Mouse (Mus musculus) splenic B cell, adult 2 months (primary cell): ENCODE data around the gene Kcnk10.

Experiments used
- DNase-seq: peaks from one replicate; pipeline ENCODE4 v3.0.0-alpha.2; 2011; ENCODE audit warnings: low read depth, low spot score
- H3K27me3 ChIP-seq: 2 replicates; pipeline ENCODE4 v1.6.1; 2012; ENCODE audit warnings: mild to moderate bottlenecking, low read length, moderate library complexity, mixed read lengths; ENCODE audit not compliant: control insufficient read depth, poor library complexity, insufficient read depth, severe bottlenecking
- H3K36me3 ChIP-seq: 2 replicates; pipeline ENCODE4 v1.6.1; 2012; ENCODE audit warnings: mild to moderate bottlenecking, low read length, moderate library complexity, mixed read lengths; ENCODE audit not compliant: control insufficient read depth, poor library complexity, insufficient read depth, severe bottlenecking

Kcnk10 gene

DNA sequence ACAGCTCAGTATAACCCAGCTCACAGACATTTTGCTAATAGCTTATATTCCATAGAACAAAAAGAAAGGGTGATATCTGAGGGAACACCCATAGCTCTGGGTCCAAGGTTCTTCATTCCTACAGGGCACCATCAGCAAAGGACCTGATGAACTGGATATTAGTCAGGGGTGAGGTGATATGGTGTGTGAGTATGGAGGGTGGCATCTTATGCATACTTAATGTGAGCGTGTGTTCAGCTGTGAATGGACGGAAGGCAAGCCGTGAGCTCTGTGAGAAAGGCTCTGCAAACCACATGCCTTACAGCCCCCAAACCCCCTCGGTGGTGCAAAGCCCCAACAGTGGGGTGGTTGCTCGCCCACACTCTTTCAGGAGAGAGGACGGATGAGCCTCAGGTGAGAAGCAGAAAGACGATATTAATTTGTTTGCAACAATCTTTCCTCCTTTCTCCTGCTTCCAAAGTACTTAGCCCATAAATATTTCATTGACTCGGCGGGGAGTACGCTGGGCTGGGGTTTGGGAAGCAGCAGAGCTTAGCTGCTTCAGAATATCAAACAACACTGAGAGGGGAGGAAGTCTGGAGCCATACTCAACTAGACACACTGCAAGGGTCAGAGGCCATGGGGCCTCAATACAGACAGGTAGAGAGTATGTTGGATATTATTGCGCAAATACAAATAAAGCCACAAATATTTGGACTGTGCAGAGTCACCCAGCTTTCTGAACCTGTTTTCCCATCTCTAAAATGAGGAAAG is 76.4 kb downstream of the Kcnk10 start:
- Histone ChIP-seq H3K27me3 (no peaks in the 10 kb centered on the region), H3K36me3 (no peaks in the 10 kb centered on the region)
- no peak for DNase-seq

DNA sequence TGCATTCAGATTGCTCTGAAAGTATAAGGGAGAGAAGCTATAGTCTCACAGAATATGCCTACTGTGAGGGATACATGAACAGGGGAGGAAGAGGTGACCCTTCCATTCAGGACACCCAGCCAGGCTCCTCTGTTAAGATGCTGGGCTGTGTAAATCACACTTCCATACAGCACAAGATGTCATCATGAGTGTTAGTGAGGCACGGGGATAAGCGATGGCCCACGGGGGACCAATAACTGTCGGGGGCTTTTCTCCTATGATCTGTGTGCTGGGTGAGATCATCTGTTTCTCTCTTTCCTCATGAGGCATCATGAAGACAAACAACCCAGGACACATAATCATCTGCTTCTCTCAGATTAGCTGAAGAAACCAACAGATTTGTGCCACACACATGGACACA is 77.1 kb downstream of the Kcnk10 start:
- H3K27me3 ChIP-seq = no peaks in the 10 kb centered on the region
- no peak for DNase-seq
- H3K36me3 ChIP-seq = no peaks in the 10 kb centered on the region

DNA sequence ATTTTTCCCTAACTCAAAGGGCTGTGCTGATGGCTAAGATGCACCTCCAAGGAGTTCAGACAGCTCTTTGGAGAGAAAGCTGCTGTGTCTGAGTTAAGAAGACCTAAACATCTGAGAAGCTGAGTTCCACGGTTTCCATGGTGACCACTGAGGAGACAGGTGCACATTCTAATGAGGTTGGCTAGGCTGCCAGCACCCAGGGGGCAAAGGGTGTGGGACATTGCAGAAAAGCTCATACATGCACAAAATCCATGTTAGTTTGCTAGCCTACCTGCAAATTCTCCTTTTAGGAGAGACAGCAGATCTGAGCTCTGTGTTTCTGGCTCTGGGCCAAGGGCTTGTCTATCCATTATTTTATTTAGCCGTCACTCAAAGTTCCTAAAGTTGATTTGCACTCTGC is 96.7 kb downstream of the Kcnk10 start:
- H3K27me3 ChIP-seq = no peaks in the 10 kb centered on the region
- DNase-seq = no peak
- H3K36me3 ChIP-seq = no peaks in the 10 kb centered on the region

DNA sequence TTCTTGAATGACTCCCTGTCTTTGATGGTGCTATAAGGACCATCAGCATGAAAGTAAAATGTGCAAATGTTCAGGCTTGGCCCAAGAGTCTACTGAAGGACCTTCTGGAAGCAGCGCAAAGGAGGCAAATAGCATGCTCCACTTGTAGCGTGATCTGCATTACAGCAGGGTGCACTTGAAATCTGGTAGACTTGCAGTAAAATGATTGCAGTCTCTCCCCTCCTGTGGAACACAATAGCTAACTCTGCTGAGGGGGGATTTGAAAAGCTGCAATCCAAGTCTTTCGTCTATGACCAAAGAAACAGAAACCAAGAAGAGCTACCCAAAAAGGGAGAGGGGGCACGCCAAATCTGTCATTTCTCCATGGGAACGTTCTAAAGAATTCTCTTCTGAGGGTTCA is 97.1 kb downstream of the Kcnk10 start:
- Histone ChIP-seq H3K36me3 (no peaks in the 10 kb centered on the region), H3K27me3 (no peaks in the 10 kb centered on the region)
- DNase-seq = no peak

DNA sequence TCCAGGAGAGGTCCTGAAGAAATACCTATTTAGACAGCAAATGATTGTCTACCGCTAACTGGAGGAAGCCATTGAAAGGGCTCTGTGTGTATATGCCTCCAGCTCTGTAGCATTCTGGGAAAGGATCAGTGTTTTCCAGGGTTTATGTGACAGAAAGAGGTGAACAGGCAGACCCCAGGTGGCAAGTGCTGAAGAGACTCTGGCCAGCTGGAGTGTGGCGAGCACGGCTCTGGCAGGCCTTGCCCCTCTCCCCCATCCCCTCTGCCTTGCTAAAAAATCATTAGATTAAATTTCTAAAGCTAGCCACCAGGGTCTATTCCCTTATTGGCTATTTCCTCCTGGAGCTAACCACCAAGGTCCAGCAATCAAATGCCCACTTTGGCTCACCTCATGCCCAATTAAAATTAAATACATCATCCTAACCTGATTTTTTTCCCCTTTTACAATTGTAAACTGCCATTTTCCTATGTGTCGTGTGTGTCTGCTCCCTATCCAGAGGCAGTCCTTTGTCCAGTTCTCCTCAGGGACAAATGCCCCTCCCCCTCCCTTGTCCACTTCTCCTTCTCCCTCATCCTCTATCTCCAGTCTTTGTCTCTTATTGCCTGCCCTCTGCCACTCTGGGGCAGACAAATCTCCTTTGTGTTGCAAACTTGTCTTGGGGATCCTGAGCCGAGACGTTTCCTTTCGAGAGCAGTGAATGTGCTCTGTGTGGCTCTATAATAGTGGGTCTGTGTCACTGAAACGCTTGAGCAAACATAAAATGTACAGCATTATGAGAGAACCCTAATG is 100.2 kb downstream of the Kcnk10 start:
- Histone ChIP-seq H3K27me3 (no peaks in the 10 kb centered on the region), H3K36me3 (no peaks in the 10 kb centered on the region)
- no peak for DNase-seq

DNA sequence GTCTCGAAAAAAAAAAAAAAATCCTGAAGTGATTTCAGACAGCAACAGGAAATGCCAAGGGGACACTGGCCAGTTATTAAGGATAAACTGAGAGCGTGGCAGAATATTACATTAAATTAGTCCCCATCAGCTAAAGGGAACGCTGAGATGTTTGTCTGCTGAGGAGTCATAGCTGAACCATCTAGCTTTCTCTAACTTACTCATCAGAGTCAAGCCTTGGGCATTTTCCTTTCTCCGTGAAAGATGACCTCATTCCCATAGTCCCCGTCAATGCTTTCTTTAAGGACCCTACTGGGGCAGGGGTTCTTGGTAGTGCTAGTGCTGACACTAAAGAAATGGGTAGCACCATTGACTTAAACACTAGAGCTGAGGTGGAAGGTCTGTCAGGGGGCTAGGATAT is 106.9 kb downstream of the Kcnk10 start:
- H3K27me3 ChIP-seq = no peaks in the 10 kb centered on the region
- H3K36me3 ChIP-seq = no peaks in the 10 kb centered on the region
- no peak for DNase-seq

DNA sequence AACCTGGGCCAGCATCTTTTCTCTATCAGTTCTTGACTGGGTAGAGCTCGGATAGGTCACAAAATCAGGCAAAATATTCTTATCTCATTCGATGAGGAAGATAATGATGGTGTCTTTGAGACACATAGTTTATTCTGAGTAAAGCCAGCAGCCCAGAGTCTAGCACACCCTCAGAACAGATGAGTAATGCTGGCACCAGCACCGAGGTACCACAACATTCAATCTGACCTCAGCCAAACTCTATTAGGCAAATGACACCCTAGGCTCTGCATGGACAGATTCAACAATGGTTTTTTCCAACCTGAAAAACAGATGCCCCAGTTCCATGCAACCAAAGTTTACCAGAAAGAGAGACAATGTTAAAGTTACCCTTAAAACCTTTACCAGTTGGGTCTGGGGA is 108.0 kb downstream of the Kcnk10 start:
- H3K27me3 ChIP-seq = no peaks in the 10 kb centered on the region
- no peaks in the 10 kb centered on the region for H3K36me3 ChIP-seq
- DNase-seq = no peak

DNA sequence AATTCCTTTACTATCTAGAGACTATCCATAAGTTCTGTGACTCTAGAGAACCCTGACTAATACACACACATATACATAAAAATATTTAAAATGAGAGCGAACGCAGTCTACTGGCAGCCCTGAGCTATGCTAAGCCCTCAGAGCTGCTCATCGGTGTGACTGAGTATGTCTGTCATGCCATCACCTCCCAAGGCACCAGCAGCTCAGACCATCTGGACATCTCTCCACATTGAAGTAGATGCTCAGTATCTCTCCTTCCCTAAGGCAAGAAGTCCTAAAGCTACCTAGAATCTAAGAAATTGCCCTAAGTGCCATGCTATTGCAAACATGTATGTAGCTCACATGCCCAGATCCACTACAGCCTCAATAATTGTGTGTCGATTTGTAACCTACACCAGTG is 110.3 kb downstream of the Kcnk10 start:
- Histone ChIP-seq H3K36me3 (no peaks in the 10 kb centered on the region), H3K27me3 (no peaks in the 10 kb centered on the region)
- no peak for DNase-seq

DNA sequence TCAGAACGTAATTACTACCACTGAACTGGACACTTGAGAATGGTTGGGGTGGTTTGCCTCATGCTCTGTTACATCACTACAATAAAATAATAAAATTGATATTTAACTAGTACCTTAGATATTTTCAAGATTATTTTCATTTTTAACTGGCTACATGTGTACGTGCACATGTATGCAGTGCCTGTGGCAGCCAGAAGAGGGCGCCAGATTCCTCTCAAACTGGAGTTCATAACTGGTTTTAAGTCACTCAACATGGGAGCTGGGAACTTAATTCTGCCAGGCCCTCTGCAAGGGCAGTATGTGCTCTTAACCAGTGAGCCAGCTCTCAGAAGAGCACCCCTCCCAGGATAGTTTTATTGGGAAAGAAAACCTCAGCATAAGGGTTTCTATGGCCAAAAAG is 118.2 kb downstream of the Kcnk10 start:
- peak; percentile 70 for DNase-seq
- Histone ChIP-seq H3K36me3 (no peaks in the 10 kb centered on the region), H3K27me3 (no peaks in the 10 kb centered on the region)

DNA sequence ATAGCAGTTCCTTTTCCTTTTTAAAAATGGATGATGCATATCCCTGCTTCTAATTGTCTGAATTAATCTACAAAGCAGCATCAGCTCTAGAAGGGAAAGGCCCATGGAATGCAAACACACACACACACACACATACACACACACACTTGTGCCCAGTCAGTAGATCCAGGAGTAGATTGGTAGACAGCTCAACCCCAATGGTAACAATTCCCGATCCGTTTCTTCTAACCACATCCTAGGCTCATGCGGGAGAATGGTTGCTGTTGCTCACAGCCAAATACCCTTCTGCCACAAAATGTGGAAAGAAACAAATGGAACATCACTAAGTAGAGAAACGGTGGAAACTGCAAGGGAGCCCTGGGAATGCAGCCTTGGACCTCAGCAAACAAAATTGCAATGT is 119.2 kb downstream of the Kcnk10 start:
- Histone ChIP-seq H3K36me3 (no peaks in the 10 kb centered on the region), H3K27me3 (no peaks in the 10 kb centered on the region)
- no peak for DNase-seq

DNA sequence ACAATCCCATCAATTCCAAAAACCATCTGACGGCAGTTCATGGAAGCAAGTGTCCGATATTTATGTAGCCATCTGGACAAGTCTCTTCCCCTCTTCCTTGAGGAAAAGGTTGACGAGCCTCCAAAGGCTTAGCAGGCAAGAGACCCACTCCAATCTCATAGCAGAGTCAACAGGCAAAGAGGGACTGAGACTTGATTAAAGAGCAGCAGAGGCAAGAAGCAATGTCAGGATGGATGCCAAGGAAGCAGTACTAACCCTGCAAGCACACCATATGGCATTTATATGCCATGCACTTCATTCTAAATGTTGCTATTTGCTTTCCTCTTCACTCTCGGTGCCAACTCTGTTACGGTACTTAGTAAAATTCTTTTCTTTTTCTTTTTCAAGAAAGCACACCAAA is 119.6 kb downstream of the Kcnk10 start:
- no peak for DNase-seq
- H3K27me3 ChIP-seq = no peaks in the 10 kb centered on the region
- no peaks in the 10 kb centered on the region for H3K36me3 ChIP-seq

DNA sequence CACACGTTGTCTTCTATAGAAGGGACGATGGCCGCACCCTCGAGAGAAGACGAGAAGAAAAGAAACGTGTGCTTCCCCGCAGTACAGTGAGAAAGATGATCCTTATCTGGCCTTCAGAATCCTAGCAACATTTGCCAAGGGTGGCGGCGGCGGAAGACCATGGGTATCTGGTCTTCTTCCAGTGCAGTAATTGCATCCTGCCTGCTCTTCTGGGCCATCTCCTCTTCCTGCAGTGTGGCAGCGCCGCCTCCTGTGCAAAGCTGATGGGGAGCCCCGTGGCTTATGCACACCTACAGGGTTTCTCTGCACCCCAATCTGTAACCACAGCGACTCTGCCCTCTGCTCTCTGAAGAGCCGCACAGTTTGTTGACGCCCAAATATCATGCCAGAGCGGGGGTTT is 124.9 kb downstream of the Kcnk10 start:
- DNase-seq = no peak
- no peaks in the 10 kb centered on the region for H3K27me3 ChIP-seq
- no peaks in the 10 kb centered on the region for H3K36me3 ChIP-seq

DNA sequence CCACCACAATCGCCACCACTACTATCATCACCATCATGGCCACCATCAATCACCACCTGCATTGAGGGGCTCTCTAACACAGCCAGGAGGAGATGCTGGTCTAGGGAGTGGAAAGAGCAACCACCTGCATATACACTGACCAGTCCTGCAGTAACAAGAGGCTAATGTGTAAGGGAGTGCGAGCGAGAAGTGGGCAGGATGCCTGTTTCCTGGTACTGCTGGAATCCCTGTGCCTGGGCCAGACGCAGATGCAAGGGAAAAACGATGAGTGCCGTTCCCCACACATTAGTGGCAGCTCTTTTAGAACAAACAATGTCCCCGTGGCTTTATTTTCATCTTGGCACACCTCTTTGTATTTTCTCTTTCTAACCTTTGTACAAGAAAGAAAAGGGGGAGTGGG is 125.5 kb downstream of the Kcnk10 start:
- Histone ChIP-seq H3K27me3 (no peaks in the 10 kb centered on the region), H3K36me3 (no peaks in the 10 kb centered on the region)
- no peak for DNase-seq

DNA sequence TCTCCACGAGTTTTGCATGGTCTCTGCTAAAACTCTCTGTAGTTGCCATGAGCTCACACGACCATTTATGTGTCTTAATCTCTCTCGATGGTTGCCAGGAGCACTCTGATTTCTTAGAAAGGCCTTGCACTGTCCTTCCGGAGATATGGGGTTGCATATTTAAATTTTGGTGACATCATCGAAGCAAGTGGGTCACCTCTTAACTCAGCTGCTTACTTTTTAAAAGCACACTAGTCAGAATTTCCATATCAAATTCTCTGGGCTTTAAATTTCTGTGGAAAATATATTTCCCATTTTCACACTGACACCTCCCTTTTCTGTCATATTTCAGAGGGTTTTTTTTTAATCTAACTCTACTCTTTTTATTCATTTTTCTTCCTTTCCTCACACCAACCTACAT is 132.5 kb downstream of the Kcnk10 start:
- Histone ChIP-seq H3K27me3 (no peaks in the 10 kb centered on the region), H3K36me3 (no peaks in the 10 kb centered on the region)
- DNase-seq = no peak

DNA sequence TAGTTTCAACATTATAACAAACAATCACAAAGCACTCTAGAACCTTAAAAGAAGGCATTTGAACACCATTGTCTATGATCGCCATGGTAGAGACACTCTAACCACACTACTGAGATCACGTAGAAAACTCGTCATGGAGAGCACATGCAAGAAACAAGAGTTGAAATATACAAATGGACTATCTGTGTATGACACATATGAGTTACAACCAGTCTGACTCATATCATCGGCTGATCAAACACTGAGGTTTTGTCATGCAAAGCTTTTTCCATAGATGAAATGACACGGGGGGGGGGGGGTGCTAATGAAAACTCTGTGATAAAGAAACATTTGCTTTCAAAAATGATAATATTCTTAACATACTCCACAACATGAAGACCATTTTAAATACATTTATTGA is 133.2 kb downstream of the Kcnk10 start:
- H3K27me3 ChIP-seq = no peaks in the 10 kb centered on the region
- no peaks in the 10 kb centered on the region for H3K36me3 ChIP-seq
- no peak for DNase-seq
